Mouse (Mus musculus) spleen, adult 2 months (tissue): Measurements from ENCODE around the gene Crtc3. TPM values are rescaled to one million over a fixed set of nuclear protein-coding genes. Genes with fewer than 3 reads are reported as not detected.

Experiments
- DNase-seq, 2 experiments: peaks; one replicate each; pipeline versions ENCODE4 v3.0.0 to v3.0.0-alpha.2; 2012 to 2021; ENCODE audit warnings: low spot score in 2 of 2, low read depth in 1 of 2
- H3K27ac ChIP-seq: fragments of 200-500 bp; 2 replicates; pipeline ENCODE4 v1.5.1; 2012; ENCODE audit warnings: low read length, inconsistent platforms; ENCODE audit not compliant: insufficient read depth
- H3K27me3 ChIP-seq: fragments of 200-500 bp; 2 replicates; pipeline ENCODE4 v1.6.1; 2012; ENCODE audit warnings: mild to moderate bottlenecking, moderate library complexity, low read length, inconsistent platforms; ENCODE audit not compliant: control insufficient read depth, insufficient read depth
- H3K36me3 ChIP-seq: fragments of 200-500 bp; 2 replicates; pipeline ENCODE4 v1.6.1; 2012; ENCODE audit warnings: mild to moderate bottlenecking, low read length, inconsistent platforms; ENCODE audit not compliant: control insufficient read depth, insufficient read depth
- H3K4me1 ChIP-seq: fragments of 200-500 bp; 2 replicates; pipeline ENCODE4 v1.6.1; 2011; ENCODE audit warnings: inconsistent platforms; ENCODE audit not compliant: control insufficient read depth, insufficient read depth, insufficient read length
- H3K4me3 ChIP-seq: fragments of 200-500 bp; 2 replicates; pipeline ENCODE4 v1.5.1; 2011; ENCODE audit warnings: mild to moderate bottlenecking, inconsistent platforms; ENCODE audit not compliant: insufficient read depth, insufficient read length; ENCODE audit errors: extremely low read depth
- CTCF ChIP-seq: fragments of 200-500 bp; IDR thresholded peaks from 2 replicates; pipeline ENCODE4 v1.5.1; 2011; ENCODE audit warnings: mild to moderate bottlenecking, inconsistent platforms; ENCODE audit not compliant: insufficient read depth, insufficient read length, insufficient replicate concordance; ENCODE audit errors: extremely low read depth
- POLR2A ChIP-seq: fragments of 200-500 bp; IDR thresholded peaks from 2 replicates; pipeline ENCODE4 v1.6.1; 2011; ENCODE audit warnings: low read depth, low read length, inconsistent platforms
- WGBS: fragments of 180-500 bp; shearing (Covaris S2); methylation state at CpG from one replicate; pipeline ENCODE4 v1.1.7; 2018; 5-methylcytosine and 5-hydroxymethylcytosine counted together
- polyA plus RNA-seq: library from polyadenylated mRNA; depleted of rRNA; stranded (reverse); fragments of >200 nt; gene quantifications from 2 replicates; pipeline ENCODE4 v1.2.3, GENCODE M21; 2012

Gene Crtc3
- polyA plus RNA-seq, 1 experiment: 19.1 TPM

GRCm38 (mm10) chr7:80689221-80689591 lies 529 bp upstream of the Crtc3 start:
- 33% methylated on average over 10 of the region's 10 CpGs for whole genome bisulfite sequencing
- H3K27ac ChIP-seq: peak overlapping the region; percentile 91
- no peak for DNase-seq

GRCm38 (mm10) chr7:80687721-80688555 lies 739 bp downstream of the Crtc3 start:
- DNase-seq: peak in 1 of 2 experiments; percentile 35
- H3K27me3 ChIP-seq: no peaks in the 10 kb centered on the region
- 3% methylated on average over 69 of the region's 69 CpGs for WGBS

More at GRCm38 (mm10) chr7:80689221-80689591, 529 bp upstream of the Crtc3 start:
- H3K36me3 ChIP-seq: no peaks in the 10 kb centered on the region
- peak overlapping the region; percentile 57; the same call in 1 of the 2 replicates for H3K4me3 ChIP-seq
- TF ChIP-seq POLR2A: no peak
- TF ChIP-seq CTCF: no peak
- no peaks in the 10 kb centered on the region for H3K27me3 ChIP-seq
- H3K4me1 ChIP-seq: peaks cover 6% of the 10 kb centered on the region

GRCm38 (mm10) chr7:80685639-80686038 lies 3.0 kb downstream of the Crtc3 start:
- no peaks in the 10 kb centered on the region for H3K27me3 ChIP-seq
- WGBS: 78% methylated on average over 5 of the region's 5 CpGs

More at GRCm38 (mm10) chr7:80687721-80688555, 739 bp downstream of the Crtc3 start:
- H3K27ac ChIP-seq: peak overlapping the region; percentile 91
- no peaks in the 10 kb centered on the region for H3K36me3 ChIP-seq
- TF ChIP-seq POLR2A: no peak
- no peak for TF ChIP-seq CTCF
- peaks cover 6% of the 10 kb centered on the region for H3K4me1 ChIP-seq
- peak overlapping the region; percentile 92 for H3K4me3 ChIP-seq

DNA sequence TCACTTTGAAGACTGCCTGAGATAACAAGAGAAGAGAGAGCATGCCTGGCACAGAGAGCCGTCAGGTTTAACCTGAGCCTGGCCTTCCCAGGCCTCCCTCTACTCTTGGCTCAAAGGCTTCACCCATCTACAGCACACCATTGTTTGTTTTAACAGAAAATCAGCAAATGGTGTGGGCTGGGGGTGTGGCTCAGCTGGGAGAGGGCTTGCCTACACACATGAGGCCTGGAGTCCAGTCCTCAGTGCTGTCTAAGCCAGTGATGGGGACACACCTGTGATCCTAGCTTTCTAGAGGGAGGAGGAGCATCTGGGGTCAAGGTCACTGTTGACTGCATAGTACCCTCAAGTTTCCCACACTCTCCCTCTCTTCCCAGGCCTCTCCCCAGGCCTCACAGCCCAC lies 6.0 kb downstream of the Crtc3 start:
- H3K4me1 ChIP-seq: peaks cover 11% of the 10 kb centered on the region
- H3K4me3 ChIP-seq: no peak overlapping the region
- WGBS: 83% methylated on average over 1 of the region's 1 CpGs
- H3K36me3 ChIP-seq: no peaks in the 10 kb centered on the region
- H3K27ac ChIP-seq: no peak overlapping the region
- H3K27me3 ChIP-seq: no peaks in the 10 kb centered on the region
- no peak for TF ChIP-seq POLR2A
- TF ChIP-seq CTCF: no peak
- DNase-seq: no peak

More at GRCm38 (mm10) chr7:80685639-80686038, 3.0 kb downstream of the Crtc3 start:
- DNase-seq: no peak
- no peak for TF ChIP-seq CTCF
- TF ChIP-seq POLR2A: no peak
- Histone ChIP-seq H3K36me3 (no peaks in the 10 kb centered on the region), H3K27ac (no peak overlapping the region), H3K4me1 (peaks cover 9% of the 10 kb centered on the region), H3K4me3 (no peak overlapping the region)

GRCm38 (mm10) chr7:80680218-80680847 lies 8.3 kb downstream of the Crtc3 start:
- no peaks in the 10 kb centered on the region for H3K36me3 ChIP-seq
- peaks cover 11% of the 10 kb centered on the region for H3K4me1 ChIP-seq
- peak overlapping the region; percentile 50 for H3K4me3 ChIP-seq
- 10% methylated on average over 12 of the region's 12 CpGs for WGBS
- no peak for TF ChIP-seq POLR2A
- TF ChIP-seq CTCF: no peak
- DNase-seq: peak in 1 of 2 experiments; percentile 31
- peak overlapping the region; percentile 55; the same call in 1 of the 2 replicates for H3K27ac ChIP-seq
- no peaks in the 10 kb centered on the region for H3K27me3 ChIP-seq

GRCm38 (mm10) chr7:80672323-80672722 lies 16.4 kb downstream of the Crtc3 start:
- TF ChIP-seq POLR2A: no peak
- TF ChIP-seq CTCF: no peak
- H3K27ac ChIP-seq: no peak overlapping the region
- H3K4me3 ChIP-seq: no peak overlapping the region
- DNase-seq: no peak
- H3K27me3 ChIP-seq: no peaks in the 10 kb centered on the region
- 60% methylated on average over 3 of the region's 3 CpGs for WGBS
- H3K4me1 ChIP-seq: no peaks in the 10 kb centered on the region
- H3K36me3 ChIP-seq: peaks cover 3% of the 10 kb centered on the region; the same call in 1 of the 2 replicates
